Mouse (Mus musculus): ENCODE results near the gene Tec. TPM values are rescaled to one million over a fixed set of nuclear protein-coding genes. Genes with fewer than 3 reads are reported as not detected.

Gene Tec
- polyA plus RNA-seq, 1 experiment from 2014 or later: 10.0 TPM

GRCm38 (mm10) chr5:72736868-72737267 is 131.4 kb downstream of the Tec start:
- Histone ChIP-seq H3K36me3 (no peaks in the 10 kb centered on the region), H3K4me3 (no peak overlapping the region), H3K4me1 (replicated peaks) (no peaks in the 10 kb centered on the region), H3K4me2 (no peak overlapping the region), H3K27ac (replicated peaks) (no peak overlapping the region), H3K9ac (no peak overlapping the region), H3K9me3 (no peaks in the 10 kb centered on the region), H3K27me3 (no peaks in the 10 kb centered on the region)
- 87% methylated on average over 7 of the region's 7 CpGs for WGBS
- ATAC-seq (ENCODE audit: low read depth): no peak

- whole genome bisulfite sequencing: 90% methylated on average over 8 of the region's 8 CpGs
- Histone ChIP-seq H3K36me3 (no peaks in the 10 kb centered on the region), H3K4me2 (no peak overlapping the region), H3K27me3 (no peaks in the 10 kb centered on the region), H3K4me1 (replicated peaks) (no peaks in the 10 kb centered on the region), H3K27ac (replicated peaks) (no peak overlapping the region), H3K4me3 (no peak overlapping the region), H3K9ac (no peak overlapping the region), H3K9me3 (no peaks in the 10 kb centered on the region)
- ATAC-seq (ENCODE audit: low read depth): no peak
Observed at GRCm38 (mm10) chr5:72736437-72736836, 131.8 kb downstream of the Tec start.

GRCm38 (mm10) chr5:72735763-72736162 is 132.5 kb downstream of the Tec start:
- Histone ChIP-seq H3K4me1 (replicated peaks) (no peaks in the 10 kb centered on the region), H3K9me3 (no peaks in the 10 kb centered on the region), H3K27ac (replicated peaks) (no peak overlapping the region), H3K36me3 (no peaks in the 10 kb centered on the region), H3K4me3 (no peak overlapping the region), H3K27me3 (no peaks in the 10 kb centered on the region), H3K4me2 (no peak overlapping the region), H3K9ac (no peak overlapping the region)
- 76% methylated on average over 7 of the region's 7 CpGs for WGBS
- no peak for ATAC-seq (ENCODE audit: low read depth)

GRCm38 (mm10) chr5:72732885-72733284 is 135.4 kb downstream of the Tec start:
- no peak overlapping the region for H3K27ac ChIP-seq (replicated peaks)
- H3K36me3 ChIP-seq: no peaks in the 10 kb centered on the region
- 85% methylated on average over 1 of the region's 1 CpGs for WGBS
- no peak overlapping the region for H3K9ac ChIP-seq
- H3K4me1 ChIP-seq (replicated peaks): no peaks in the 10 kb centered on the region
- no peak for ATAC-seq (ENCODE audit: low read depth)
- no peaks in the 10 kb centered on the region for H3K27me3 ChIP-seq
- H3K9me3 ChIP-seq: no peaks in the 10 kb centered on the region
- H3K4me3 ChIP-seq: no peak overlapping the region
- no peak overlapping the region for H3K4me2 ChIP-seq

- no peaks in the 10 kb centered on the region for H3K4me1 ChIP-seq (replicated peaks)
- ATAC-seq (ENCODE audit: low read depth): no peak
- H3K4me2 ChIP-seq: no peak overlapping the region
- no peak overlapping the region for H3K9ac ChIP-seq
- H3K9me3 ChIP-seq: no peaks in the 10 kb centered on the region
- H3K27ac ChIP-seq (replicated peaks): no peak overlapping the region
- 82% methylated on average over 3 of the region's 3 CpGs for WGBS
- H3K36me3 ChIP-seq: no peaks in the 10 kb centered on the region
- H3K27me3 ChIP-seq: no peaks in the 10 kb centered on the region
- H3K4me3 ChIP-seq: no peak overlapping the region
Observed at GRCm38 (mm10) chr5:72725404-72725803, 142.9 kb downstream of the Tec start.

- no peaks in the 10 kb centered on the region for H3K27me3 ChIP-seq
Observed at GRCm38 (mm10) chr5:72723429-72723828, 144.9 kb downstream of the Tec start.

GRCm38 (mm10) chr5:72720587-72720986 is 147.7 kb downstream of the Tec start:
- no peak overlapping the region for H3K27ac ChIP-seq (replicated peaks)
- H3K4me3 ChIP-seq: no peak overlapping the region
- H3K9me3 ChIP-seq: no peaks in the 10 kb centered on the region
- H3K4me1 ChIP-seq (replicated peaks): no peaks in the 10 kb centered on the region
- 58% methylated on average over 7 of the region's 7 CpGs for WGBS
- no peaks in the 10 kb centered on the region for H3K36me3 ChIP-seq
- no peak for ATAC-seq (ENCODE audit: low read depth)
- H3K9ac ChIP-seq: no peak overlapping the region
- no peak overlapping the region for H3K4me2 ChIP-seq
- H3K27me3 ChIP-seq: no peaks in the 10 kb centered on the region

More at GRCm38 (mm10) chr5:72723429-72723828, 144.9 kb downstream of the Tec start:
- Histone ChIP-seq H3K27ac (replicated peaks) (no peak overlapping the region), H3K4me3 (no peak overlapping the region), H3K9me3 (no peaks in the 10 kb centered on the region), H3K36me3 (no peaks in the 10 kb centered on the region), H3K4me2 (no peak overlapping the region), H3K4me1 (replicated peaks) (no peaks in the 10 kb centered on the region), H3K9ac (no peak overlapping the region)
- ATAC-seq (ENCODE audit: low read depth): no peak
- 92% methylated on average over 2 of the region's 2 CpGs for WGBS

- no peak for ATAC-seq (ENCODE audit: low read depth)
- Histone ChIP-seq H3K4me3 (no peak overlapping the region), H3K36me3 (no peaks in the 10 kb centered on the region), H3K4me2 (no peak overlapping the region), H3K27ac (replicated peaks) (no peak overlapping the region), H3K4me1 (replicated peaks) (no peaks in the 10 kb centered on the region; the same call in 1 of the 2 replicates), H3K9ac (no peak overlapping the region), H3K27me3 (no peaks in the 10 kb centered on the region), H3K9me3 (no peaks in the 10 kb centered on the region)
- WGBS: 29% methylated on average over 4 of the region's 4 CpGs
Observed at GRCm38 (mm10) chr5:72710572-72711278, 157.6 kb downstream of the Tec start.

GRCm38 (mm10) chr5:72709976-72710375 is 158.3 kb downstream of the Tec start:
- no peaks in the 10 kb centered on the region for H3K27me3 ChIP-seq
- no peak overlapping the region for H3K9ac ChIP-seq
- H3K4me1 ChIP-seq (replicated peaks): no peaks in the 10 kb centered on the region; the same call in 1 of the 2 replicates
- H3K4me3 ChIP-seq: no peak overlapping the region
- H3K9me3 ChIP-seq: no peaks in the 10 kb centered on the region
- no peak overlapping the region for H3K27ac ChIP-seq (replicated peaks)
- WGBS: 94% methylated on average over 9 of the region's 9 CpGs
- no peaks in the 10 kb centered on the region for H3K36me3 ChIP-seq
- H3K4me2 ChIP-seq: no peak overlapping the region
- ATAC-seq (ENCODE audit: low read depth): no peak; the same call in 1 of the 2 replicates

GRCm38 (mm10) chr5:72709451-72709850 is 158.8 kb downstream of the Tec start:
- Histone ChIP-seq H3K4me2 (no peak overlapping the region), H3K4me3 (no peak overlapping the region), H3K9ac (no peak overlapping the region), H3K27me3 (no peaks in the 10 kb centered on the region), H3K9me3 (no peaks in the 10 kb centered on the region), H3K4me1 (replicated peaks) (no peaks in the 10 kb centered on the region; the same call in 1 of the 2 replicates), H3K36me3 (no peaks in the 10 kb centered on the region), H3K27ac (replicated peaks) (no peak overlapping the region)
- no peak for ATAC-seq (ENCODE audit: low read depth)
- 93% methylated on average over 13 of the region's 13 CpGs for WGBS

- ATAC-seq (ENCODE audit: low read depth): no peak
- H3K9ac ChIP-seq: no peak overlapping the region
- no peak overlapping the region for H3K27ac ChIP-seq (replicated peaks)
- H3K4me3 ChIP-seq: no peak overlapping the region
- no peaks in the 10 kb centered on the region for H3K9me3 ChIP-seq
- no peaks in the 10 kb centered on the region for H3K27me3 ChIP-seq
- no peaks in the 10 kb centered on the region; the same call in 1 of the 2 replicates for H3K4me1 ChIP-seq (replicated peaks)
- 63% methylated on average over 10 of the region's 10 CpGs for WGBS
- no peaks in the 10 kb centered on the region for H3K36me3 ChIP-seq
- no peak overlapping the region for H3K4me2 ChIP-seq
Observed at GRCm38 (mm10) chr5:72706722-72707121, 161.6 kb downstream of the Tec start.

- Histone ChIP-seq H3K4me3 (no peak overlapping the region), H3K4me1 (replicated peaks) (no peaks in the 10 kb centered on the region; the same call in 1 of the 2 replicates), H3K4me2 (no peak overlapping the region), H3K27me3 (no peaks in the 10 kb centered on the region), H3K27ac (replicated peaks) (no peak overlapping the region), H3K36me3 (no peaks in the 10 kb centered on the region), H3K9me3 (no peaks in the 10 kb centered on the region), H3K9ac (no peak overlapping the region)
- 50% methylated on average over 10 of the region's 10 CpGs for WGBS
- no peak for ATAC-seq (ENCODE audit: low read depth)
Observed at GRCm38 (mm10) chr5:72706095-72706494, 162.2 kb downstream of the Tec start.
